Mouse (Mus musculus) G1E (cell line): ENCODE results near the gene Gng11.

Experiments used
- CTCF ChIP-seq: IDR thresholded peaks from 2 replicates; pipeline ENCODE4 v1.5.1; 2012; ENCODE audit warnings: low read depth, low read length, inconsistent platforms, mixed read lengths
- GATA2 ChIP-seq: IDR thresholded peaks from 2 replicates; pipeline ENCODE4 v1.6.1; 2012; ENCODE audit warnings: low read depth, low read length, inconsistent platforms, borderline replicate concordance
- TAL1 ChIP-seq: conservative IDR thresholded peaks from 2 replicates; pipeline ENCODE4 v1.6.1; 2012; ENCODE audit warnings: low read depth, low read length, inconsistent platforms, mixed read lengths

DNA sequence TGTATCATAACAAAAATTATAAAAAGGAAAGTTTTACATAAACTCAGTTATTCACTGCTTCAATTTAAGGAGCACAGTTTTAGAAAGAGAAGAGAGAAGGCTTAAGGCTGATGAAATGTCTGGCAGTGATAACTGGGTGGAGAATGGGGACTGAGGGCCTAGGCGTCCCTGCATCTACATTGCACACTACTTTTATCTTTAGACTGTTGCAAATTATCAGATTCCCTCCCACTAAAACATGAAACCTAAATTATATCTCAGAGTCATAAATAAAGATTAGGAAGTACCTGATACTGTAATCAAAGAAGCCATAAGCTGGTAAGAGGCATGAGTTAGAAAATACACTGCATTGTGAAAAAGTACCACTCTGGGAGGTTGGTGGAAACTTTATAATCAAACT, 38.1 kb downstream of the Gng11 start:
- TF ChIP-seq CTCF (no peak), TAL1 (no peak), GATA2 (no peak)
